Mouse (Mus musculus): ENCODE measurements around the gene 1700001P01Rik. TPM values are rescaled to one million over a fixed set of nuclear protein-coding genes. Genes with fewer than 3 reads are reported as not detected.

1700001P01Rik gene
- polyA plus RNA-seq, 1 experiment from 2014 or later = 0.68 TPM

GRCm38 (mm10) chr11:97816916-97817315 is 41.2 kb upstream of the 1700001P01Rik start:
- Histone ChIP-seq H3K4me1 (replicated peaks) (peaks cover 74% of the 10 kb centered on the region), H3K27me3 (no peaks in the 10 kb centered on the region), H3K4me2 (no peak overlapping the region), H3K27ac (no peak overlapping the region), H3K9me3 (no peaks in the 10 kb centered on the region), H3K4me3 (no peak overlapping the region), H3K9ac (peak overlapping the region; percentile 10; the same call in 1 of the 2 replicates), H3K36me3 (peaks cover 61% of the 10 kb centered on the region)
- 76% methylated on average over 9 of the region's 9 CpGs for WGBS
- ATAC-seq (ENCODE audit: low FRiP score) = no peak

DNA sequence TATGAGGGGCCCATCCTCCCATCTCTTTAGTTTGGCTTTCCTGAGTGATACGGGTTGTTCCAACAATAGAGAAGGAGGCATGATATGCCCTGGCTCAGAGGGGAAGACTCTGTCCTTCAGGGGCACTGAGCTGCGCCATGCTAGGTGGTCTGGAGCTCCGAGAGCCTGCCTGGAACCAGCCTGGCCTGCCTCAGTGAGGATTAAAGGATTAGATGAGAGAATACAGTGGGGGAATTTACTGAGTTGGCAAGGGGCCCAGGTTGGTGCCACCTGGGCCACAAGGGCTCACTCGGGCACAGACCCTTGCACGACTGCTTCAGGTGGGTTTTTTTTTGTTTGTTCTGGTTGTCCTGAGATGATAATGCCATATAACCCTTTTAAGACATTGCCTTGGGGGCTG is 40.5 kb upstream of the 1700001P01Rik start:
- Histone ChIP-seq H3K36me3 (peaks cover 54% of the 10 kb centered on the region), H3K27ac (no peak overlapping the region), H3K4me2 (no peak overlapping the region), H3K9me3 (no peaks in the 10 kb centered on the region), H3K4me1 (replicated peaks) (peaks cover 81% of the 10 kb centered on the region), H3K9ac (no peak overlapping the region), H3K27me3 (no peaks in the 10 kb centered on the region), H3K4me3 (no peak overlapping the region)
- ATAC-seq (ENCODE audit: low FRiP score) = no peak
- WGBS = 79% methylated on average over 5 of the region's 5 CpGs

DNA sequence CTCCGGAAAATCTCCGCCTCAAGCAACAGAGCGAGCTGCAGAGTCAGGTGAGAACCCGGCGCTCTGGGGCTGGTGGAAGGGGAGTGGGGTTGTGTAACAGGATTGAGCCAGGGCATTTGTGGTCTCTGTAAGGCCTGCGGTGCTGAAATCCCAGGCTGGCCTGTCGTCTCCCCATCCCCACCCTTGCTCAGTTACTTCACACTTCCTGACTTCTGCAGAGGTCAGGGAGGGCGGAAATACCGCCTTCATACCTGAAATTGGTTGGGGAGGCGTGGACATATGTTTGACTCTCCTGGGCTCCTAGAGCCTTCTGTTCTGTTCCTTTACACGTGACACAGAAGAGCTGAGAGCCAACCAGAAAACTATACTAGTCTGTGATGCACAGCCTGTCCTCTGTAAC is 40.0 kb upstream of the 1700001P01Rik start:
- no peak overlapping the region for H3K27ac ChIP-seq
- peaks cover 49% of the 10 kb centered on the region for H3K36me3 ChIP-seq
- peak overlapping the region; percentile 53; the same call in 1 of the 2 replicates for H3K9ac ChIP-seq

DNA sequence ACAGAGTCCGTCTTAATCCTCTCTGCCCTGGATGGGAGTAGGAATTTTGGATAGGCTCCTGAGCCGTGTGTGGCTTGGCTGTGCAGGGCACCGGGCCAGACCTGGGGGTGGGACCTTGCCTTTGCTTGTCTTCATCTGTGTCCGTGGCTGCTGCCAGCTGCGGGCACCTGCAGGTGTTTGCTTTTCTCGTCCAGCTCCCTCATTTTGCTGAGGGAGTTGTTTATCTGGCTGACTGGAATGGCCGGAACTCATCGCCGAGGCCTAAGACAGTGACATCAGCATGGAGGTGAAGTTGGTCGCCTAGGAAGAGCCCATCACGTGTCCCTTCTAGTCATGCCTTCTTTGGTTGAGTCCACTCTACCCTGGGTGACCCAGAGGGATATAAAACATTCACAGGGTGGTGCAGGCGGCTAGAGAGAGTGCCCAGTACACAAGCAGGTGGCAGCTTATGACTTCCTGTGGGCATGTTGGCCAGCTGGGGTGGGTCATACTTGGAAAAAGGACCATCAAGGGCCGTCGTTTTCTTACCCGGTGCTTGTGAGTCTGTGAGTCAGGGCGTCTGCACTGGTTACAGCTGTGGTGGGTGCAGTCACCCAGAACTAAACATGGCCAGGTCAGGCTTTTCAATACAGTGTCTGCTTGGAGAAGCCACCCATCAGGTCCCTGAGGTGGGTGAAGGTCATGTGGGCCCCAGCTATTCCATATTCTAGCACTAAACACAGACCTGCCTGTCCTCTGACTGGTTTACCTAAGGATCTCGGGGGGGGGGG is 38.2 kb upstream of the 1700001P01Rik start:
- peaks cover 45% of the 10 kb centered on the region for H3K36me3 ChIP-seq
- WGBS = 75% methylated on average over 17 of the region's 17 CpGs
- no peaks in the 10 kb centered on the region for H3K9me3 ChIP-seq
- H3K27me3 ChIP-seq = no peaks in the 10 kb centered on the region
- ATAC-seq (ENCODE audit: low FRiP score) = no peak
- no peak overlapping the region for H3K4me3 ChIP-seq
- no peak overlapping the region for H3K4me2 ChIP-seq
- peaks cover 94% of the 10 kb centered on the region for H3K4me1 ChIP-seq (replicated peaks)
- H3K9ac ChIP-seq = no peak overlapping the region
- H3K27ac ChIP-seq = peak overlapping the region; percentile 95

More for the DNA sequence above, 40.0 kb upstream of the 1700001P01Rik start:
- WGBS = 84% methylated on average over 11 of the region's 11 CpGs
- Histone ChIP-seq H3K4me3 (no peak overlapping the region), H3K27me3 (no peaks in the 10 kb centered on the region), H3K9me3 (no peaks in the 10 kb centered on the region), H3K4me2 (no peak overlapping the region), H3K4me1 (replicated peaks) (peaks cover 82% of the 10 kb centered on the region)
- ATAC-seq (ENCODE audit: low FRiP score) = no peak

- peak; percentile 43 for ATAC-seq (ENCODE audit: low FRiP score)
- Histone ChIP-seq H3K9ac (peak overlapping the region; percentile 66), H3K36me3 (peaks cover 49% of the 10 kb centered on the region), H3K4me3 (0 out of 2 replicates have a peak overlapping the region, but pooled peaks have one; percentile 15), H3K4me1 (replicated peaks) (peaks cover 94% of the 10 kb centered on the region), H3K4me2 (peak overlapping the region; percentile 48), H3K27ac (peak overlapping the region; percentile 95), H3K27me3 (no peaks in the 10 kb centered on the region), H3K9me3 (no peaks in the 10 kb centered on the region)
- WGBS = 42% methylated on average over 7 of the region's 7 CpGs
Measured at GRCm38 (mm10) chr11:97813085-97813484, 37.4 kb upstream of the 1700001P01Rik start.

- Histone ChIP-seq H3K27ac (peak overlapping the region; percentile 95), H3K4me2 (peak overlapping the region; percentile 48), H3K36me3 (peaks cover 51% of the 10 kb centered on the region), H3K9me3 (no peaks in the 10 kb centered on the region), H3K9ac (peak overlapping the region; percentile 66), H3K4me3 (peak overlapping the region; percentile 15; the same call in 1 of the 2 replicates), H3K27me3 (no peaks in the 10 kb centered on the region), H3K4me1 (replicated peaks) (peaks cover 94% of the 10 kb centered on the region)
- ATAC-seq (ENCODE audit: low FRiP score) = peak; percentile 87
- 20% methylated on average over 3 of the region's 3 CpGs for WGBS
Measured at GRCm38 (mm10) chr11:97812491-97812921, 36.8 kb upstream of the 1700001P01Rik start.

DNA sequence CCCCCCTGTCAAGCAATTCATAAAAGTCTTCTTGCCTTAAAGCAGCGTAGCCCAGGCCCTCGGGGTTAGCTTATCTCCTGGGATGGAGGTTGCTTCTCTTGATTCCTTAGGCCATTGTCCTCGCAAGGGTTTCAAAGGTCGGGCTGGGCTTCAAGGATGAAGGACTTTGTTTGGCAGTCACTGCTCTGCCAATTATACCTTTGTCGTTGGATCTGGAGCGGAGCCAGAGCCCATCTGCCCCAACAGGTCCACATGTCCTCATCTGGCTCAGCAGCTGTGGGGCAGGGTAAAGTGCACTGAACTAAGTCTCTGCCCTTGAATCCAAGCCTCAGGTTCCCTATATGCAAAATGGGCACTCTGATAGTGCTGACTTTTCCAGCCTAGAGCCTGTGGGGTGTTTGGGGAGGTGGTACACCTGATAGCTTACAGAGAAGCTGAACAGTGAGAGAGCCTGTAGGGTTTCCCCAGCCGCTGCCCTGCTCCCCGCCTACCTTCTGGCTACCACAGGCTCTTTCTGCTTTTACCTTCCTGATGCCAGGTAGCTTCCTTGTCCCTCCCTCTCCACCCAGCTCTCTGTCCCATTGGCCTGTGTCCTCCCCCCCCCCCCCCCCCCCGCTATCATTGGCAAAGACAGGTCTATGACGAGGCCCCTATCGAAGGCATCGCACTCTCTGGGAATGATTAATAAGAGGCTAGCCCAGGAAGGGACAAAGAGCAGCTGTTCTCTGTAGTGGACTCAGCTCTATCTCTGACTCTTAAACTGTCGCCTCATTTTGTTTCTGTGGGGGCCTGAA is 36.0 kb upstream of the 1700001P01Rik start:
- H3K9me3 ChIP-seq = no peaks in the 10 kb centered on the region
- peaks cover 51% of the 10 kb centered on the region for H3K36me3 ChIP-seq
- peak overlapping the region; percentile 95 for H3K27ac ChIP-seq
- 0 out of 2 replicates have a peak overlapping the region, but pooled peaks have one; percentile 15 for H3K4me3 ChIP-seq
- H3K4me1 ChIP-seq (replicated peaks) = peaks cover 95% of the 10 kb centered on the region
- ATAC-seq (ENCODE audit: low FRiP score) = peak; percentile 21
- H3K4me2 ChIP-seq = peak overlapping the region; percentile 48
- H3K27me3 ChIP-seq = no peaks in the 10 kb centered on the region
- WGBS = 29% methylated on average over 11 of the region's 13 CpGs
- peak overlapping the region; percentile 66 for H3K9ac ChIP-seq

GRCm38 (mm10) chr11:97810970-97811369 is 35.3 kb upstream of the 1700001P01Rik start:
- Histone ChIP-seq H3K36me3 (peaks cover 43% of the 10 kb centered on the region), H3K27ac (peak overlapping the region; percentile 95), H3K9me3 (no peaks in the 10 kb centered on the region), H3K9ac (0 out of 2 replicates have a peak overlapping the region, but pooled peaks have one; percentile 66), H3K4me1 (replicated peaks) (peaks cover 98% of the 10 kb centered on the region), H3K4me2 (peak overlapping the region; percentile 48; the same call in 1 of the 2 replicates), H3K27me3 (no peaks in the 10 kb centered on the region), H3K4me3 (no peak overlapping the region)
- ATAC-seq (ENCODE audit: low FRiP score) = no peak
- 10% methylated on average over 3 of the region's 3 CpGs for WGBS

GRCm38 (mm10) chr11:97810356-97810755 is 34.6 kb upstream of the 1700001P01Rik start:
- Histone ChIP-seq H3K27me3 (no peaks in the 10 kb centered on the region), H3K4me2 (no peak overlapping the region), H3K9ac (no peak overlapping the region), H3K27ac (peak overlapping the region; percentile 95; the same call in 1 of the 2 replicates), H3K36me3 (peaks cover 37% of the 10 kb centered on the region), H3K4me3 (no peak overlapping the region), H3K9me3 (no peaks in the 10 kb centered on the region), H3K4me1 (replicated peaks) (peaks cover 98% of the 10 kb centered on the region)
- WGBS = 86% methylated on average over 7 of the region's 7 CpGs
- ATAC-seq (ENCODE audit: low FRiP score) = no peak

- H3K9ac ChIP-seq = no peak overlapping the region
- no peak overlapping the region for H3K4me2 ChIP-seq
- 75% methylated on average over 7 of the region's 7 CpGs for WGBS
- peak overlapping the region; percentile 41 for H3K27ac ChIP-seq
- H3K9me3 ChIP-seq = no peaks in the 10 kb centered on the region
- no peak overlapping the region for H3K4me3 ChIP-seq
- H3K36me3 ChIP-seq = peaks cover 30% of the 10 kb centered on the region
- peaks cover 98% of the 10 kb centered on the region for H3K4me1 ChIP-seq (replicated peaks)
- no peak for ATAC-seq (ENCODE audit: low FRiP score)
- no peaks in the 10 kb centered on the region for H3K27me3 ChIP-seq
Measured at GRCm38 (mm10) chr11:97809235-97810121, 33.8 kb upstream of the 1700001P01Rik start.

DNA sequence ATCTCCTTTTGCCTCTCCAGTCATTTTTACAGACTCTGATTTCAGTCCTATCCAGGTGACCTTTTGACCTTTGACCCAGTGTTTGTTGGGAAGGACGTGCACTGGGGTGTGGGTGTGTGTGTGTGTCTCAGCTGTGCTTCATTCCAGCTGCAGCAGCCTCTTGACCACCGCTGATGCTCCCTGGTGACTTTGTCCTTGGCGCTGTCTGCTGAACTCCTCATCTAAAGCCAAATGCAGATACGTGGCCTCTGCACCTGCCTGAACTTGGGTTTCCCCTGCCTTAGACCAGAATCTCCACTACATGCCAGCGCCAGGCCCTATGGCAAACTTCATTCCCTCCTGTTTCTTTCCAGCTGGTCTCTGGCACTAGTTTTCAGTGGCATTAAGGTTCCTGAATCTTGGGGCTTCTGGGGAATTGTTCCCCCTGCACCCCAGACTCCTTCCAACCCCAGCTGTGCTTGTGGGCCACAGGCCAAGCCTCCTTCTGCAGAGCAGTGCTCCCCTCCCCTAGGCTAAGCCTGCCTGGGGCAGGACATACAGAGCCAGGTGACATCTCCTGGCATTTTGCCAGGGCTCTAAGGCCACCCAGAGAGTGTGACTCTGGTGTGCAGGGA is 33.0 kb upstream of the 1700001P01Rik start:
- peak overlapping the region; percentile 41 for H3K27ac ChIP-seq
- 41% methylated on average over 5 of the region's 5 CpGs for WGBS
- no peak overlapping the region; the same call in 1 of the 2 replicates for H3K9ac ChIP-seq
- H3K36me3 ChIP-seq = peaks cover 30% of the 10 kb centered on the region
- ATAC-seq (ENCODE audit: low FRiP score) = no peak
- H3K4me3 ChIP-seq = no peak overlapping the region
- no peaks in the 10 kb centered on the region for H3K9me3 ChIP-seq
- H3K4me2 ChIP-seq = no peak overlapping the region
- H3K27me3 ChIP-seq = no peaks in the 10 kb centered on the region
- H3K4me1 ChIP-seq (replicated peaks) = peaks cover 99% of the 10 kb centered on the region
